Mouse (Mus musculus): ENCODE data around the gene Rhbdd3.

DNA sequence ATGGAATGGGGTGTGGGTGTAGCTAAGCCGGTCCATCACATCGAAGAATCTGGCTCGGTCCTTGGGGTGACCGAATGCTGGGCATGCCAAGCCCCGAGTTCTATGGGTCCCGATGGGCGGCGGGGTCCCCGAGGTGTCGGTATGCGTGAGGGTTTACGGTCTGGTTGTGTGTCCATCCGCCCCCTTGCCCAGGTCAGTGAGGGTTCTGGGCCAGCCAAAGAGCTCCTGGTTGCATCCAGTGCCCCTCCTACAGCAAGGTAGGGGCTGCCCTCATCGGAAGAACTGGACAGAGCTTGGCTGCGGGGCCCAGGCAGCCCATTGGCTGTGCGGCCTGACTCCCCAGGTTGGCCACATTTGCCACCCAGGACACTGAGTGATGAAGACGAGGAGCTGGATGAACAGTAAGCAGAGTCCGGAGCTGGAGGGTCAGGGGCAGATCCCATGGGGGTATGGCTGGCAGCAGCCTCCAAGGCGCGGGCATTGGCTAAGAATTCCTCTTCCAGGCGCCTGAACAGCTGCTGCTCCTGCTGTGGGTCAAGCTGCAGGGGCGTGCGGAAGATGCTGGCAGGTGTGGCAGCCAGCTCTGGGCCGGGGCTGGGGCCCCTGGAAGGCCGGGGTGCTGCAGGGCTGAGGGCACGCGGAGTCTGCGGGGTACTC lies 37.8 kb upstream of the Rhbdd3 start:
- TF ChIP-seq CTCF (IDR thresholded peaks at IDR 0.05; ENCODE audit: control insufficient read depth, insufficient read depth, low read length), result no peak
- TF ChIP-seq POLR2A (IDR thresholded peaks at IDR 0.05; ENCODE audit: borderline replicate concordance, control insufficient read depth, low read depth, low read length), result no peak

Measured in bone marrow, adult 2 months (tissue).